Mouse (Mus musculus) forebrain, postnatal 0 days (tissue): ENCODE results near the gene Tbc1d25. TPM values are rescaled to one million over a fixed set of nuclear protein-coding genes. Genes with fewer than 3 reads are reported as not detected.

ENCODE experiments used
- ATAC-seq: fragments of 200-750 bp; cut with Nextera tagmentation; 2 replicates; pipeline ENCODE4 v1.8.0; 2017; ENCODE audit warnings: mild to moderate bottlenecking, moderate library complexity
- DNase-seq: peaks from one replicate; pipeline ENCODE4 v3.0.0-alpha.2; 2015
- H3K27ac ChIP-seq: fragments of 300-500 bp; sonication (generic); 2 replicates; pipeline ENCODE4 v1.5.1; 2014; ENCODE audit warnings: low read depth, mild to moderate bottlenecking, antibody characterized with exemption, low read length, moderate library complexity, mixed read lengths
- H3K27me3 ChIP-seq: fragments of 300-500 bp; sonication (generic); 2 replicates; pipeline ENCODE4 v1.6.1; 2014; ENCODE audit warnings: mild to moderate bottlenecking, low read length, mixed read lengths; ENCODE audit not compliant: insufficient read depth
- H3K36me3 ChIP-seq: fragments of 300-500 bp; sonication (generic); 2 replicates; pipeline ENCODE4 v1.6.1; 2014; ENCODE audit warnings: mild to moderate bottlenecking, moderate library complexity; ENCODE audit not compliant: insufficient read depth
- H3K4me1 ChIP-seq: fragments of 300-500 bp; sonication (generic); 2 replicates; pipeline ENCODE4 v1.6.1; 2014; ENCODE audit warnings: antibody characterized with exemption; ENCODE audit not compliant: insufficient read depth
- H3K4me2 ChIP-seq: fragments of 300-500 bp; sonication (generic); 2 replicates; pipeline ENCODE4 v1.6.1; 2014; ENCODE audit warnings: low read depth, mild to moderate bottlenecking, moderate library complexity
- H3K4me3 ChIP-seq: fragments of 300-500 bp; sonication (generic); 2 replicates; pipeline ENCODE4 v1.5.1; 2014; ENCODE audit warnings: low read depth, low read length, mixed read lengths
- H3K9ac ChIP-seq: fragments of 300-500 bp; sonication (generic); 2 replicates; pipeline ENCODE4 v1.6.1; 2014; ENCODE audit warnings: mild to moderate bottlenecking
- H3K9me3 ChIP-seq: fragments of 300-500 bp; sonication (generic); 2 replicates; pipeline ENCODE4 v1.6.1; 2016; ENCODE audit warnings: low read length
- CTCF ChIP-seq: sonication (generic); IDR thresholded peaks from 2 replicates; pipeline ENCODE4 v1.5.1; 2016; ENCODE audit warnings: antibody characterized with exemption, control low read depth, low read depth
- WGBS: fragments of 180-500 bp; shearing (Covaris S2); extraction: QIAGEN DNeasy Blood & Tissue Kit; methylation state at CpG from one replicate; pipeline ENCODE4 v1.1.7; 2014; 5-methylcytosine and 5-hydroxymethylcytosine counted together
- polyA plus RNA-seq: library from polyadenylated mRNA; unstranded; fragments of >200 nt; fragmentation: Nextera tagmentation; extraction: Ambion mirVana; gene quantifications from 2 replicates; pipeline ENCODE4 v1.2.1, GENCODE M21; 2015
- total RNA-seq: library from RNA; depleted of rRNA; stranded (reverse); fragments of >200 nt; gene quantifications from 2 replicates; pipeline ENCODE4 v1.2.3, GENCODE M21; 2014

Gene Tbc1d25
- total and polyA plus RNA-seq, 2 experiments from 2014 or later = 16.3 to 22.7 TPM

DNA sequence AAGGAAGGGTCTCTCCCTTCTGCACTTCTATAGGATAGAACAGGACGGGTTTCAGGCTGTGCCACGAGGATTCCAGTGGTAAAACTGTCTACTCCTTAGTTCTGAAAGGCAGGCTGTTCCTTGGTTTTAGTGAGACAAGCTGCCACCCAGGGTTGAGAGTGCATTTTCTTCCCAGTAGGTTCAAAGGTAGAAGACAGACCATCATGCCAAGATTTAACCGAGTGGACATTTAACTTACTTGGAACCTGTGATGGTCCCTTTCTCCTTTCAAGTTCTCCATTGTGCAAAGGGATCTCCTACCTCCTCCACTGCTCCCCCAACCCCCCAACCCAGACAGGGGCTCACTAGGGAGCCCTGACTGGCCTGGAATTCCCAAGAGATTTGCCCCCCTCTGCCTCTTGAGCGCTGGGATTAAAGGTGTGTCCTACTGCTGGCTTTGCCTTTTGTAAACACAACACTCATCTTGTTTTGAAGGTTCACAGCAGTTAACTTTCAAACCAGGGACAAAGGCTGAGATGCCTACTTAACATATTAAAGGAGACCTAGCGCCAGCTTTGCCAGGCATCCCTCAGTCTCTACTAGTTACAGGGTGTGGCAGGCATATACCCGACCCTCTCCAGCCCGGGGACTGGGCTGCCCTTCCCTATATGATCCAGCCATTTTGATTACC, 7.0 kb upstream of the Tbc1d25 start:
- no peaks in the 10 kb centered on the region for H3K27me3 ChIP-seq
- no peak overlapping the region for H3K27ac ChIP-seq
- DNase-seq = no peak
- WGBS = 18% methylated on average over 7 of the region's 7 CpGs
- no peak overlapping the region for H3K4me2 ChIP-seq
- no peak for ATAC-seq
- TF ChIP-seq CTCF = no peak
- no peak overlapping the region for H3K4me3 ChIP-seq
- no peak overlapping the region for H3K9ac ChIP-seq
- H3K36me3 ChIP-seq = no peaks in the 10 kb centered on the region
- no peaks in the 10 kb centered on the region for H3K9me3 ChIP-seq
- H3K4me1 ChIP-seq = no peaks in the 10 kb centered on the region

GRCm38 (mm10) chrX:8179646-8180045, 3.7 kb upstream of the Tbc1d25 start:
- Histone ChIP-seq H3K9ac (no peak overlapping the region), H3K27me3 (no peaks in the 10 kb centered on the region), H3K36me3 (no peaks in the 10 kb centered on the region), H3K4me3 (no peak overlapping the region), H3K9me3 (no peaks in the 10 kb centered on the region), H3K4me2 (no peak overlapping the region), H3K4me1 (0 out of 2 replicates have a peak, but pooled peaks cover 3% of the 10 kb centered on the region), H3K27ac (no peak overlapping the region)
- WGBS = 91% methylated on average over 5 of the region's 5 CpGs
- DNase-seq = no peak
- no peak for ATAC-seq
- no peak for TF ChIP-seq CTCF

- Histone ChIP-seq H3K4me2 (no peak overlapping the region), H3K9ac (no peak overlapping the region), H3K36me3 (no peaks in the 10 kb centered on the region), H3K4me1 (0 out of 2 replicates have a peak, but pooled peaks cover 4% of the 10 kb centered on the region), H3K9me3 (no peaks in the 10 kb centered on the region), H3K27ac (no peak overlapping the region), H3K4me3 (no peak overlapping the region), H3K27me3 (no peaks in the 10 kb centered on the region)
- WGBS = 96% methylated on average over 2 of the region's 2 CpGs
- no peak for TF ChIP-seq CTCF
- no peak for DNase-seq
- no peak for ATAC-seq
These were observed 2.9 kb upstream of the Tbc1d25 start for GRCm38 (mm10) chrX:8178871-8179270.

DNA sequence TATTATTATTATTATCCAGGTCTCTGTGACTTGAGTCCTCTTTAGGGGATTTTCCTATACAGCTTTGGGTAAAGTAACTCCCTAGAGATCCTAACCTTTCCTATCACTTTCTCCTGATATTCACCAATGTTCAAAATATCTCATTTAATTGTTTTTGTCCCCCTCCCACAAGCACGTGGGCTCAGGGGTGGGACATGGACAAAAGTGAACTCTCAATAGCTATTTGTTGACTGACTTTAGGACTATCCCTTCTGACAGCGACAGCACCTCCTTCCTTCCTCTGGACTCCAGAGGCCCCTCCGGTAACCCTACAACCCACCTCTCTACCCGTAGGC, 845 bp downstream of the Tbc1d25 start:
- no peak for TF ChIP-seq CTCF
- no peaks in the 10 kb centered on the region for H3K36me3 ChIP-seq
- WGBS = 25% methylated on average over 4 of the region's 4 CpGs
- H3K9ac ChIP-seq = peak overlapping the region; percentile 68
- no peaks in the 10 kb centered on the region for H3K9me3 ChIP-seq
- H3K4me2 ChIP-seq = peak overlapping the region; percentile 49
- ATAC-seq (no peak), DNase-seq (no peak)
- H3K4me3 ChIP-seq = peak overlapping the region; percentile 58
- H3K4me1 ChIP-seq = 0 out of 2 replicates have a peak, but pooled peaks cover 4% of the 10 kb centered on the region
- no peak overlapping the region for H3K27ac ChIP-seq
- H3K27me3 ChIP-seq = no peaks in the 10 kb centered on the region

GRCm38 (mm10) chrX:8167716-8168647, 8.0 kb downstream of the Tbc1d25 start:
- TF ChIP-seq CTCF = no peak
- Histone ChIP-seq H3K4me2 (no peak overlapping the region), H3K9ac (no peak overlapping the region), H3K36me3 (no peaks in the 10 kb centered on the region), H3K4me3 (no peak overlapping the region), H3K27me3 (no peaks in the 10 kb centered on the region), H3K27ac (no peak overlapping the region), H3K9me3 (no peaks in the 10 kb centered on the region), H3K4me1 (no peaks in the 10 kb centered on the region)
- ATAC-seq (no peak), DNase-seq (no peak)
- WGBS = 91% methylated on average over 10 of the region's 10 CpGs

DNA sequence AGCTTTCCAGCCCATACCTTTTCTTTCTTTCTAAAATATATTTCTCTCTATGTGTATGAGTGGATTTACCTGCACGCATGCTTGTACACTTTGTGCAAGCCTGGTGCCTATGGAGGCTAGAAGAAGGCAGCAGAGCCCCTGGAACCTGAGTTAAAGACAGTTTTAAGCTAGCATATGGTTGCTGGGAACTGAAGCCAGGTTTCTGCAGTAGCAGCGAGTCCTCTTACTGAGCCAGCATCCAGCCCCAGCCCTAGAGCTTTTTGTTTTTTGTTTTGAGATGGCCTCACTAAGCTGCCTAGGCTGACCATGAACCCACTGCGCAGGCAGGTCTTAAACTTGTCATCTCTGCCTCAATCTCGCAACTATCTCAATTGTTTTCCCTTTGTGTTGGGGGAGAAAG, 11.5 kb downstream of the Tbc1d25 start:
- ATAC-seq = no peak
- Histone ChIP-seq H3K36me3 (no peaks in the 10 kb centered on the region), H3K27me3 (no peaks in the 10 kb centered on the region), H3K4me2 (no peak overlapping the region), H3K9ac (no peak overlapping the region), H3K4me3 (no peak overlapping the region), H3K9me3 (no peaks in the 10 kb centered on the region), H3K4me1 (no peaks in the 10 kb centered on the region), H3K27ac (no peak overlapping the region)
- TF ChIP-seq CTCF = no peak
- no peak for DNase-seq
- WGBS = 87% methylated on average over 4 of the region's 4 CpGs

DNA sequence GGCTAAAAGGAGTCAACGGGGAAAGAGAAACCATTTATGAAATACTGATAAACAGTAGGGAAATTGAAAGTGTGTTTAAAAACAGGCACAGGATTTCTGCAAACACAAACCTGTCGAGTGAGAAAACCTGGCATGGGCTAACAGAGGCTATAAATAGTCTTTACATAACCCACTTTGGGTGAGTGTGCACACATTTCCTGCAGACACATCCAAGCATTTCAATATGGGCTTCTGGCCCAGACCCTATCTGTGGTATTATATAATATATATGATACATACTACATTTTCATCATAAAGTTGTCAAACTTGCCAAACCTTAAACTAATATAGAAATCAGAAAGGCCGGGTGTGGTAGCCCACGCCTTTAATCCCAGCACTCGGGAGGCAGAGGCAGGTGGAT, 12.9 kb downstream of the Tbc1d25 start:
- TF ChIP-seq CTCF = no peak
- 82% methylated on average over 5 of the region's 5 CpGs for WGBS

More for the DNA sequence above, 12.9 kb downstream of the Tbc1d25 start:
- ATAC-seq (no peak), DNase-seq (no peak)
- Histone ChIP-seq H3K36me3 (no peaks in the 10 kb centered on the region), H3K4me1 (no peaks in the 10 kb centered on the region), H3K4me2 (no peak overlapping the region), H3K4me3 (no peak overlapping the region), H3K9ac (no peak overlapping the region), H3K27me3 (no peaks in the 10 kb centered on the region), H3K27ac (no peak overlapping the region), H3K9me3 (no peaks in the 10 kb centered on the region)
